Mouse (Mus musculus): ENCODE measurements at regions not wholly inside any gene's neighbourhood (a gene's known extent, or its start where the extent isn't known, plus 50 kb on each side); places are given as distances from the start of the nearest gene placed in this dataset.

- TF ChIP-seq EP300 (IDR thresholded peaks at IDR 0.05) = no peak
- TF ChIP-seq CTCF (IDR thresholded peaks at IDR 0.05) = no peak
These were observed 58.5 kb upstream of the Fbxl7 start for GRCm38 (mm10) chr15:26953818-26954385.
